Mouse (Mus musculus) limb, embryonic 11.5 days (tissue): ENCODE data around the gene Trp53bp2. TPM values are rescaled to one million over a fixed set of nuclear protein-coding genes. Genes with fewer than 3 reads are reported as not detected.

Experiments used
- polyA plus RNA-seq: library from polyadenylated mRNA; unstranded; fragments of >200 nt; fragmentation: Nextera tagmentation; extraction: Ambion mirVana; gene quantifications from 2 replicates; pipeline ENCODE4 v1.2.1, GENCODE M21; 2014

Trp53bp2 gene
- polyA plus RNA-seq, 1 experiment from 2014 or later = 41.5 TPM

Other genes starting within 250 kb of the Trp53bp2 start
- gene Vmn1r1, start 244.7 kb upstream of the Trp53bp2 start, polyA plus RNA-seq = not detected in 2 replicates
- 65.1 and 73.6 TPM in 2 replicates for gene Degs1, start 126.4 kb upstream of the Trp53bp2 start, polyA plus RNA-seq
- 26.4 and 27.7 TPM in 2 replicates for gene Fbxo28, start 67.5 kb upstream of the Trp53bp2 start, polyA plus RNA-seq
- 78.3 and 84.1 TPM in 2 replicates for gene Capn2, start 108.4 kb downstream of the Trp53bp2 start, polyA plus RNA-seq
- gene Capn8, start 155.8 kb downstream of the Trp53bp2 start, polyA plus RNA-seq = not detected in 2 replicates